Mouse (Mus musculus): ENCODE measurements at regions not wholly inside any gene's neighbourhood (a gene's known extent, or its start where the extent isn't known, plus 50 kb on each side); places are given as distances from the start of the nearest gene placed in this dataset.

- in situ Hi-C loops (cut with MboI, MseI), result loop anchor here (10.0 kb wide), 1 partner anchor 1048 kb away; no protein-coding TSS in a partner anchor
Observed at GRCm38 (mm10) chr11:28273299-28273698, 66.4 kb downstream of the Gm6685 start.

- in situ Hi-C loops (cut with MboI, MseI), result loop anchor here (10.0 kb wide), 1 partner anchor 1048 kb away; no protein-coding TSS in a partner anchor
Observed at GRCm38 (mm10) chr11:28272571-28272970, 67.1 kb downstream of the Gm6685 start.

Data from T-helper 1 cell (primary cell).